Mouse (Mus musculus): ENCODE measurements around the gene Ptprb.
A peak's percentile ranks its signal among the peaks of the same experiment; 100 is the strongest.

Ptprb gene

GRCm38 (mm10) chr10:116275280-116275679 is at the start of gene Ptprb:
Gene Ptprb, plus strand, starts transcription at chr10:116275523.
- DNase-seq (ENCODE audit: low read depth, low spot score): no peak

- DNase-seq (ENCODE audit: low read depth, low spot score): no peak
These were observed 40.0 kb upstream of the Ptprb start for GRCm38 (mm10) chr10:116235299-116235698.

GRCm38 (mm10) chr10:116242200-116242599 is 33.1 kb upstream of the Ptprb start:
- no peak for DNase-seq (ENCODE audit: low read depth, low spot score)

- DNase-seq (ENCODE audit: low read depth, low spot score): no peak
These were observed 31.9 kb upstream of the Ptprb start for GRCm38 (mm10) chr10:116243373-116243772.

GRCm38 (mm10) chr10:116245632-116246031 is 29.7 kb upstream of the Ptprb start:
- no peak for DNase-seq (ENCODE audit: low read depth, low spot score)

- no peak for DNase-seq (ENCODE audit: low read depth, low spot score)
These were observed 22.7 kb upstream of the Ptprb start for GRCm38 (mm10) chr10:116252668-116253067.

GRCm38 (mm10) chr10:116253972-116254371 is 21.4 kb upstream of the Ptprb start:
- DNase-seq (ENCODE audit: low read depth, low spot score): no peak

GRCm38 (mm10) chr10:116259298-116259697 is 16.0 kb upstream of the Ptprb start:
- DNase-seq (ENCODE audit: low read depth, low spot score): no peak

GRCm38 (mm10) chr10:116260658-116261433 is 14.5 kb upstream of the Ptprb start:
- peak; percentile 19 for DNase-seq (ENCODE audit: low read depth, low spot score)

- no peak for DNase-seq (ENCODE audit: low read depth, low spot score)
These were observed 13.8 kb upstream of the Ptprb start for GRCm38 (mm10) chr10:116261559-116261958.

- DNase-seq (ENCODE audit: low read depth, low spot score): no peak
These were observed 10.8 kb upstream of the Ptprb start for GRCm38 (mm10) chr10:116264521-116264920.

GRCm38 (mm10) chr10:116266561-116267433 is 8.5 kb upstream of the Ptprb start:
- DNase-seq (ENCODE audit: low read depth, low spot score): peak; percentile 43

GRCm38 (mm10) chr10:116267434-116267822 is 7.9 kb upstream of the Ptprb start:
- DNase-seq (ENCODE audit: low read depth, low spot score): no peak

GRCm38 (mm10) chr10:116268343-116268742 is 7.0 kb upstream of the Ptprb start:
- DNase-seq (ENCODE audit: low read depth, low spot score): no peak

GRCm38 (mm10) chr10:116270646-116271469 is 4.5 kb upstream of the Ptprb start:
- DNase-seq (ENCODE audit: low read depth, low spot score): no peak

GRCm38 (mm10) chr10:116271470-116271915 is 3.8 kb upstream of the Ptprb start:
- no peak for DNase-seq (ENCODE audit: low read depth, low spot score)

GRCm38 (mm10) chr10:116272156-116272555 is 3.2 kb upstream of the Ptprb start:
- DNase-seq (ENCODE audit: low read depth, low spot score): no peak

- no peak for DNase-seq (ENCODE audit: low read depth, low spot score)
These were observed 11.5 kb downstream of the Ptprb start for GRCm38 (mm10) chr10:116286697-116287344.

- no peak for DNase-seq (ENCODE audit: low read depth, low spot score)
These were observed 12.8 kb downstream of the Ptprb start for GRCm38 (mm10) chr10:116288130-116288529.

- DNase-seq (ENCODE audit: low read depth, low spot score): no peak
These were observed 15.2 kb downstream of the Ptprb start for GRCm38 (mm10) chr10:116290483-116290882.

- no peak for DNase-seq (ENCODE audit: low read depth, low spot score)
These were observed 15.9 kb downstream of the Ptprb start for GRCm38 (mm10) chr10:116291153-116291755.

Data from skeletal muscle tissue, adult 2 months (tissue).